Mouse (Mus musculus) heart, embryonic 14.5 days (tissue): ENCODE results near the gene Trim3. TPM values are rescaled to one million over a fixed set of nuclear protein-coding genes. Genes with fewer than 3 reads are reported as not detected.
A peak's percentile ranks its signal among the peaks of the same experiment; 100 is the strongest.

Source experiments
- ATAC-seq: fragments of 200-750 bp; cut with Nextera tagmentation; 2 replicates; pipeline ENCODE4 v1.8.0; 2017; ENCODE audit warnings: low read depth, moderate TSS enrichment; ENCODE audit not compliant: insufficient number of reproducible peaks, insufficient read depth, low FRiP score
- H3K27ac ChIP-seq, 2 experiments: fragments of 200-500 bp in 1 of 2; fragments of 300-500 bp in 1 of 2; sonication (generic) in 1 of 2; replicated peaks in 1 of 2; 2 replicates each; pipeline ENCODE4 v1.5.1; 2012 to 2014; ENCODE audit warnings: low read depth in 2 of 2, low read length in 2 of 2, control low read depth in 1 of 2, mild to moderate bottlenecking in 1 of 2, mixed read lengths in 1 of 2; ENCODE audit not compliant: control insufficient read depth in 1 of 2, insufficient read depth in 1 of 2
- H3K27me3 ChIP-seq: fragments of 300-500 bp; sonication (generic); 2 replicates; pipeline ENCODE4 v1.6.1; 2014; ENCODE audit warnings: mild to moderate bottlenecking, low read length, control low read depth; ENCODE audit not compliant: control insufficient read depth, insufficient read depth
- H3K36me3 ChIP-seq: fragments of 300-500 bp; sonication (generic); 2 replicates; pipeline ENCODE4 v1.6.1; 2014; ENCODE audit warnings: mild to moderate bottlenecking, control low read depth, low read length, mixed read lengths; ENCODE audit not compliant: control insufficient read depth, insufficient read depth
- H3K4me1 ChIP-seq, 2 experiments: fragments of 200-500 bp in 1 of 2; fragments of 300-500 bp in 1 of 2; sonication (generic) in 1 of 2; 2 replicates each; pipeline ENCODE4 v1.6.1; 2012 to 2014; ENCODE audit warnings: low read length in 2 of 2, control low read depth in 1 of 2, mixed read lengths in 1 of 2; ENCODE audit not compliant: control insufficient read depth in 2 of 2, insufficient read depth in 2 of 2
- H3K4me2 ChIP-seq: fragments of 300-500 bp; sonication (generic); 2 replicates; pipeline ENCODE4 v1.6.1; 2014; ENCODE audit warnings: mild to moderate bottlenecking, low read length
- H3K4me3 ChIP-seq, 2 experiments: fragments of 200-500 bp in 1 of 2; fragments of 300-500 bp in 1 of 2; sonication (generic) in 1 of 2; 2 replicates each; pipeline ENCODE4 v1.5.1; 2012 to 2014; ENCODE audit warnings: low read length in 2 of 2, mild to moderate bottlenecking in 2 of 2, control low read depth in 1 of 2, low read depth in 1 of 2, moderate library complexity in 1 of 2; ENCODE audit not compliant: control insufficient read depth in 1 of 2, insufficient read depth in 1 of 2
- H3K9ac ChIP-seq: fragments of 300-500 bp; sonication (generic); 2 replicates; pipeline ENCODE4 v1.6.1; 2014; ENCODE audit warnings: mild to moderate bottlenecking, low read length
- H3K9me3 ChIP-seq: fragments of 300-500 bp; sonication (generic); 2 replicates; pipeline ENCODE4 v1.6.1; 2016; ENCODE audit warnings: low read length, control low read depth; ENCODE audit not compliant: control insufficient read depth
- WGBS: fragments of 180-500 bp; shearing (Covaris S2); extraction: QIAGEN DNeasy Blood & Tissue Kit; methylation state at CpG from one replicate; pipeline ENCODE4 v1.1.7; 2014; 5-methylcytosine and 5-hydroxymethylcytosine counted together
- polyA plus RNA-seq: library from polyadenylated mRNA; unstranded; fragments of >200 nt; fragmentation: Nextera tagmentation; extraction: Ambion mirVana; gene quantifications from 2 replicates; pipeline ENCODE4 v1.2.1, GENCODE M21; 2014

Trim3 gene
- polyA plus RNA-seq, 1 experiment from 2014 or later: 26.3 TPM

DNA sequence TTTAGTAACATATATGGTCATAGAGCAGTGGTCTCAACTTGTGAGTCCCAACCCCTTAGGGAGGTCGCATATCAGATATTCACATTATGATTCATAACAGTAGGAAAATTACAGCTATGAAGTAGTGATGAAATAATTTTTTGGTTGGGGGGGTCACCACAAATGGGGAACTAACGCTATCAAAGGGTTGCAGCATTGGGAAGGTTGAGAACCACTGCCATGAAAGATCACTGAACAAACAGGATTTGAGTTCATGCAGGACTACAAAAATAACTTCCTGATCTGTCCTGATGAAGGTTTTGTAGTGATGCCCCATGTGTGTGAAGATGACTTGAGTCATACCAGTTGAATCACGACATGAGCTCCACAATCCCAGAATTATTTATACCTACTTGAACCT is 24.9 kb downstream of the Trim3 start:
- Histone ChIP-seq H3K27ac (no peak overlapping the region), H3K9ac (no peak overlapping the region), H3K4me1 (no peaks in the 10 kb centered on the region), H3K4me3 (no peak overlapping the region), H3K36me3 (peaks cover 42% of the 10 kb centered on the region), H3K27me3 (no peaks in the 10 kb centered on the region), H3K4me2 (no peak overlapping the region), H3K9me3 (peaks cover 4% of the 10 kb centered on the region; the same call in 1 of the 2 replicates)
- WGBS: 86% methylated on average over 3 of the region's 3 CpGs
- ATAC-seq: no peak

DNA sequence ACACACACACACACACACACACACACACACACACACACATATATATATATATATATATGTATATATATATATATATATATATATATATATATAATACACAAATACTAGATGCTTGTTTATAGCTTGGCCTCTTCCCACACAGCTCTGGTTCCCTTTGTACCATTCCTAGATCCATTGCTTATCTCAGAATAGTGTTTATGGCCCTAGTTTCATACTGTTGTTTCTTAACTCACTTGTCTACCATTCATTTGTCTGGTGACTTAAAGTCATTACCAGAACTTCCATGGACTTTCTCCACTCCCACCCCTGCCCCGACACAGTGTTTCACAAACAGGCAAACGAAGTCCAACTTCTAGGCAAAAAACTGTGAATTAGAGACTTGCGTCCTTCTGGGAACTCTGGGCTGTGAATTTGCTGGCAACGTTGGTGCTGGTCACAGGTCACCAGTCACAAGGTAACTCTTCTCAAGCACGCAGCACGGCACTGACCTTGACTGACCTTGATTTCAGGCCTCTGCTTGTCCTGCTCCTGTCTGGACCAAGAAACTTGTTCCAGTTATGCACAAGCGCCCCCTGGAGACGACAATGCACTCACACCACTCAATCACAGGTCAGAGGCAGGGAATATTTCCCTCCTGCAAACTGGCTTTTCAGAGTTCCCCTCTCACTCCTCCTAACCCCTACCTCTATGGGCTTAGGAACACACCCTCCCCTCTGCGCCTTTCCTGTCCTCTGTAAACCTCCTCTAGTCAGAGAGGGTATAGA is 30.3 kb downstream of the Trim3 start:
- Histone ChIP-seq H3K4me3 (no peak overlapping the region), H3K36me3 (no peaks in the 10 kb centered on the region), H3K4me1 (no peaks in the 10 kb centered on the region), H3K27me3 (no peaks in the 10 kb centered on the region), H3K27ac (no peak overlapping the region), H3K9me3 (peaks cover 4% of the 10 kb centered on the region; the same call in 1 of the 2 replicates), H3K9ac (no peak overlapping the region), H3K4me2 (no peak overlapping the region)
- WGBS: 42% methylated on average over 9 of the region's 9 CpGs
- peak; percentile 64 for ATAC-seq

GRCm38 (mm10) chr7:105590097-105590496 is 43.3 kb downstream of the Trim3 start:
- H3K4me3 ChIP-seq: no peak overlapping the region
- H3K27me3 ChIP-seq: no peaks in the 10 kb centered on the region
- no peaks in the 10 kb centered on the region for H3K36me3 ChIP-seq
- WGBS: 21% methylated on average over 7 of the region's 7 CpGs
- H3K9me3 ChIP-seq: no peaks in the 10 kb centered on the region
- no peak overlapping the region for H3K9ac ChIP-seq
- H3K4me1 ChIP-seq: peaks cover 2 to 3% of the 10 kb centered on the region in 2 experiments; a peak in 2 of 4 replicates
- no peak overlapping the region for H3K4me2 ChIP-seq
- no peak for ATAC-seq
- H3K27ac ChIP-seq: no peak overlapping the region

GRCm38 (mm10) chr7:105588325-105588912 is 45.0 kb downstream of the Trim3 start:
- Histone ChIP-seq H3K4me3 (no peak overlapping the region), H3K9ac (no peak overlapping the region), H3K4me2 (no peak overlapping the region), H3K36me3 (no peaks in the 10 kb centered on the region), H3K27me3 (no peaks in the 10 kb centered on the region), H3K27ac (no peak overlapping the region; a peak in 1 of 4 replicates), H3K4me1 (peaks cover 2 to 3% of the 10 kb centered on the region in 2 experiments; a peak in 2 of 4 replicates), H3K9me3 (no peaks in the 10 kb centered on the region)
- ATAC-seq: no peak
- WGBS: 55% methylated on average over 9 of the region's 9 CpGs

DNA sequence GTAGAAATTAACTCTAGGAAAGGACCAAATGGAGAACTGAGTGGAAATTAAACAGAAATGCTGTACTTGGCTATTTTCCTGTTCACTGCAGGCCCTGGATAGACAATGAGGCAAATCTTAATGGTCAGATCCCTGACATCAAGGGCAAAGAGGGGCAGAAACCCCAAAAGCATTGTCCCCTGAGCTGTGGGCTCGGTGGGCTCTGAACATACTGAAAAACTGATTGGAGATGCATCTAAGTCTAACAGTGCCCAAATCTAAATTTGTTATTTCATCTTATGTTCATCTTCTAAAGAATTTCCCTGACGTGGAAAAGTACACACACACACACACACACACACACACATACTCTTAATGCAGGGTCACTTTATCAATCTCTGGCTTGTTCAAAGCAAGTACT is 51.4 kb downstream of the Trim3 start:
- Histone ChIP-seq H3K27me3 (no peaks in the 10 kb centered on the region), H3K27ac (peak overlapping the region in 1 of 2 experiments; percentile 61; a peak in 2 of 4 replicates)

GRCm38 (mm10) chr7:105581094-105581703 is 52.2 kb downstream of the Trim3 start, which contains the start of gene Apbb1:
TSS of gene Apbb1 (minus strand) at chr7:105581653.
- Histone ChIP-seq H3K27me3 (no peaks in the 10 kb centered on the region), H3K9ac (peak within 1 kb of the TSS; percentile 58), H3K4me1 (peaks cover 0 to 13% of the 10 kb centered on the region in 2 experiments; a peak in 2 of 4 replicates), H3K36me3 (no peaks in the 10 kb centered on the region), H3K27ac (peak within 1 kb of the TSS; percentile 61 to 89), H3K9me3 (no peaks in the 10 kb centered on the region), H3K4me3 (peak within 1 kb of the TSS; percentile 54 to 91), H3K4me2 (peak within 1 kb of the TSS; percentile 57)
- ATAC-seq: peak; percentile 91
- WGBS: under 1% methylated on average over 46 of the region's 54 CpGs

More for the DNA sequence above, 51.4 kb downstream of the Trim3 start:
- H3K9me3 ChIP-seq: no peaks in the 10 kb centered on the region
- H3K4me1 ChIP-seq: peaks cover 0 to 13% of the 10 kb centered on the region in 2 experiments; a peak in 2 of 4 replicates
- peak overlapping the region in 1 of 2 experiments; percentile 54; a peak in 2 of 4 replicates for H3K4me3 ChIP-seq
- peak overlapping the region; percentile 58 for H3K9ac ChIP-seq
- H3K4me2 ChIP-seq: peak overlapping the region; percentile 57
- WGBS: 85% methylated on average over 2 of the region's 2 CpGs
- no peaks in the 10 kb centered on the region for H3K36me3 ChIP-seq
- ATAC-seq: no peak

DNA sequence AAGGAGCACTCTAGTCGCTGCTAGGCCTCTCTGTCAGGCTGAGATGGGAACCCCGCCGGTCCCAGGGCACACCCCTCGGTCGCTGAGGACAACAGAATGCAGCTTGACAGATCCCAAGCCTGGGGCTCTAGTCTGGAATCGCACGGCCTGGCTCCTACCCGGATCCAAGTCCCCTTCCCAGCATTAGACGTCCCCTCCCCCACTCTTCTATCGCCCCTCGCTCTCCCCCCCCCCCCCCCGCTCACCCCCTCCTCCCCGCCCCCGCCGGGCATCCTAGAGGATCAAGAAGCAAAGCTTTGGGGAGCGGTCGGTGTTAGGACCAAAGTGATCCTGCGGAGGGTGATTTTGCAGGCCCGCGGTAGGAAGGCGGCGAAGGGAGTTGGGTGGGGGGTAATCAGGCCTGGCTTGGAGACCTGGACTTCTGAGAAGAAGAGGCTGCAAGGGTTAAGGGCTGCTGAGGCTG is 52.7 kb downstream of the Trim3 start:
- Histone ChIP-seq H3K9ac (peak overlapping the region; percentile 58), H3K4me2 (peak overlapping the region; percentile 57), H3K4me3 (peak overlapping the region; percentile 54 to 91), H3K36me3 (no peaks in the 10 kb centered on the region), H3K27ac (peak overlapping the region; percentile 13 to 61; a peak in 3 of 4 replicates), H3K27me3 (no peaks in the 10 kb centered on the region), H3K4me1 (peaks cover 0 to 13% of the 10 kb centered on the region in 2 experiments; a peak in 2 of 4 replicates), H3K9me3 (no peaks in the 10 kb centered on the region)
- under 1% methylated on average over 18 of the region's 22 CpGs for WGBS
- 0 out of 2 replicates have a peak, but pooled peaks have one; percentile 7 for ATAC-seq
